Mouse (Mus musculus) lung, postnatal 0 days (tissue): Measurements from ENCODE around the gene Aldh4a1.

Experiments used
- CTCF ChIP-seq: IDR thresholded peaks from 2 replicates; pipeline ENCODE4 v1.5.1; 2016; ENCODE audit warnings: antibody characterized with exemption, mild to moderate bottlenecking
- EP300 ChIP-seq: IDR thresholded peaks from 2 replicates; pipeline ENCODE4 v1.6.1; 2016; ENCODE audit warnings: antibody characterized with exemption, mild to moderate bottlenecking, control low read depth

DNA sequence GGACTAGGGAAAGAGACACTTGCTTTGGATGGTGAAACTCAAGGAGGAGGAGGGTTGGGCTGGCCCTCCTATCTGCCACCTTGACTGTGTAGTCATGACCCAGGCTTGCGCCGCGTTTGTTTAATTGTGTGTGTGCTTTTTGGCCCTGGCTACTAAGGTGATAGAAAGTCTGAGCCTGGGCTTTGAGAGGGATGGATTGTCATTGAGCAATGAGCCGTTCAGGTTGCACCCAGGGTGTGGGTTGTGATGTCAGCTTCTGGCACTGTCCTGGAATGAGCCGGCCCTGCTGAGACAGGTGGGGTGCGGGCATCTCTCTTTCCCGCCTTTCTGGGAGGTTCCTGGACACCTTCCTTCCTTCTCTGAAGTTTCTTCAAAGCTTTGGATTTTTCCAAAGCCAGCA, 45.7 kb upstream of the Aldh4a1 start:
- TF ChIP-seq CTCF, result no peak
- TF ChIP-seq EP300, result no peak
